Mouse (Mus musculus) heart, postnatal 0 days (tissue): ENCODE results near the gene A830005F24Rik. TPM values are rescaled to one million over a fixed set of nuclear protein-coding genes. Genes with fewer than 3 reads are reported as not detected.
A peak's percentile ranks its signal among the peaks of the same experiment; 100 is the strongest.

Source experiments
- ATAC-seq: fragments of 200-750 bp; cut with Nextera tagmentation; 2 replicates; pipeline ENCODE4 v1.8.0; 2017; ENCODE audit warnings: low read depth, moderate number of reproducible peaks, moderate library complexity; ENCODE audit not compliant: insufficient read depth
- DNase-seq: peaks from one replicate; pipeline ENCODE4 v3.0.0-alpha.2; 2016; ENCODE audit warnings: low spot score
- H3K27ac ChIP-seq: fragments of 300-500 bp; sonication (generic); 2 replicates; pipeline ENCODE4 v1.5.1; 2014; ENCODE audit warnings: low read depth, mild to moderate bottlenecking
- H3K27me3 ChIP-seq: fragments of 300-500 bp; sonication (generic); 2 replicates; pipeline ENCODE4 v1.6.1; 2014; ENCODE audit warnings: low read length, mixed read lengths; ENCODE audit not compliant: control insufficient read depth, insufficient read depth
- H3K36me3 ChIP-seq: fragments of 300-500 bp; sonication (generic); replicated peaks from 2 replicates; pipeline ENCODE4 v1.6.1; 2014; ENCODE audit warnings: low read length, mixed read lengths; ENCODE audit not compliant: control insufficient read depth, insufficient read depth
- H3K4me1 ChIP-seq: fragments of 300-500 bp; sonication (generic); 2 replicates; pipeline ENCODE4 v1.6.1; 2014; ENCODE audit warnings: antibody characterized with exemption; ENCODE audit not compliant: control insufficient read depth, insufficient read depth
- H3K4me2 ChIP-seq: fragments of 300-500 bp; sonication (generic); 2 replicates; pipeline ENCODE4 v1.6.1; 2014; ENCODE audit warnings: low read depth, mild to moderate bottlenecking, low read length, moderate library complexity
- H3K4me3 ChIP-seq: fragments of 300-500 bp; sonication (generic); 2 replicates; pipeline ENCODE4 v1.5.1; 2014; ENCODE audit warnings: low read depth, low read length
- H3K9ac ChIP-seq: fragments of 300-500 bp; sonication (generic); replicated peaks from 2 replicates; pipeline ENCODE4 v1.6.1; 2014; ENCODE audit warnings: low read depth, low read length, mixed read lengths
- H3K9me3 ChIP-seq: fragments of 300-500 bp; sonication (generic); replicated peaks from 2 replicates; pipeline ENCODE4 v1.6.1; 2016; ENCODE audit warnings: low read length; ENCODE audit not compliant: control insufficient read depth
- CTCF ChIP-seq: IDR thresholded peaks from 2 replicates; pipeline ENCODE4 v1.5.1; 2016; ENCODE audit warnings: antibody characterized with exemption, control low read depth, low read depth
- EP300 ChIP-seq: IDR thresholded peaks from 2 replicates; pipeline ENCODE4 v1.6.1; 2016; ENCODE audit warnings: antibody characterized with exemption, low read depth
- WGBS: fragments of 180-500 bp; shearing (Covaris S2); extraction: QIAGEN DNeasy Blood & Tissue Kit; methylation state at CpG from one replicate; pipeline ENCODE4 v1.1.7; 2014; 5-methylcytosine and 5-hydroxymethylcytosine counted together
- polyA plus RNA-seq: library from polyadenylated mRNA; unstranded; fragments of >200 nt; fragmentation: Nextera tagmentation; extraction: Ambion mirVana; gene quantifications from 2 replicates; pipeline ENCODE4 v1.2.1, GENCODE M21; 2015
- total RNA-seq: library from RNA; depleted of rRNA; stranded (reverse); fragments of >200 nt; gene quantifications from 2 replicates; pipeline ENCODE4 v1.2.3, GENCODE M21; 2014; ENCODE audit warnings: low replicate concordance

The A830005F24Rik gene
- total and polyA plus RNA-seq, 2 experiments from 2014 or later, result 0.20 TPM; not detected in 1

DNA sequence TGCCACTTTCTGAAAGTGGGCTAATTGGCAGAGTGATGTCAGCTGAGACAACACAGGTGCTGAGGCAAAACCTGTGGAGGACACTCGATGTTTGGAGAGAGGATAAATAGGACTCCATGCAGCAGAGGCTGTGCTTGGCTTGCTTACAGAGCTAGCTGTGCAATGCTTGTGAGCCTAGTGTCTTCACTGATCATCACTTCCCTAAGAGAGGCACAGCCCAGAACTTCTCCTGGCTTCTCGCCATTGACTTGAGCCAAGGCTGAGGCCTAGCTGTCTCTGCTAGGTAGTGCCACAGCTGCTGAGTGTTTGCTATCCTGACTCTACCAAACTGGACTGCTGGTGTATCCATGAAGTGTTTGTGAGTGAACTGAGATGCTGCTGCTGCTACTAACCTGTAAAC, 17.3 kb downstream of the A830005F24Rik start:
- Histone ChIP-seq H3K4me3 (no peak overlapping the region), H3K4me1 (no peaks in the 10 kb centered on the region), H3K9me3 (no peaks in the 10 kb centered on the region), H3K27me3 (no peaks in the 10 kb centered on the region), H3K9ac (no peak overlapping the region), H3K27ac (no peak overlapping the region), H3K4me2 (no peak overlapping the region), H3K36me3 (peaks cover 10% of the 10 kb centered on the region; the same call in 1 of the 2 replicates)
- DNase-seq (peak; percentile 5), ATAC-seq (no peak; the same call in 1 of the 2 replicates)
- TF ChIP-seq EP300, result no peak
- no peak for TF ChIP-seq CTCF
- 39% methylated on average over 2 of the region's 2 CpGs for WGBS

DNA sequence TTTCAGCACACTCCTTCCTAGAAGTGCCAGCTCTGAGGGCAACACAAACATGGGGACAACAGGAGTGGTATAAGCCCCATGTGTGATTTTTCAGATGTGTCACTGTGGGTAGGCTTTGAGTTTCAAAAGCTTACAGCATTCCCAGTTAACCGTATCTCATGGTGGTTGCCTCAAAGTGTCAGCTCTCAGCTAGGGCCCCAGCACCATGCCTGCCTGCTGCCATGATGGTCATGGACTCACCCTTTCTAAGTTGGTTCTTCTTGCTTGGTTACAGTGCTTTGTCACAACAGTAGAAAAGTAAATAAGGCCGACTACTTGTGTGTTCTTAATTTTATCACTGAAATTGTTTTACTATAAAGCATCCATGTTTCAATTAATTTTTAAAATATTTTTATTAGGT, 18.1 kb downstream of the A830005F24Rik start:
- WGBS, result 59% methylated on average over 2 of the region's 2 CpGs

DNA sequence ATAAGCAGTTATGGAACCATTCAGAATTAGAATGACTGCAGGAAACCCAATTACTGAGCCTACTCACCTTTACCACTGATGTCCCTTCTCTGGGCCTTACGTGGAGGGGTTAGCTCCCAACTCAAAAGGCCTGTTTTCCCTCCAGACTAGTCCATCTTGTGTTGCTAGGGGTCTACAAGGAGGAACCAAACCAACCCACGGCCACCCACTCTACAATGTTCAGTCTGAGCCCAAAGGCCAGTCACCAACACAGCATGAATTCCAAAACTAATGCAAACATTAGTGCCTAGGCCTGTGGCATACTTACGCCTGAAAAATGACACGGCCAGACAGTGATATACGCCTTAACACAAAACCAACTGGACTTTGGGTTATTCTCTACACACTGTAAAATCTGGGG, 20.1 kb downstream of the A830005F24Rik start:
- H3K4me3 ChIP-seq, result no peak overlapping the region
- ATAC-seq, result 0 out of 2 replicates have a peak, but pooled peaks have one; percentile 26
- WGBS, result 88% methylated on average over 5 of the region's 5 CpGs
- peaks cover 24% of the 10 kb centered on the region for H3K36me3 ChIP-seq
- no peaks in the 10 kb centered on the region for H3K9me3 ChIP-seq
- TF ChIP-seq CTCF (no peak), EP300 (no peak)
- peak; percentile 0 for DNase-seq
- H3K9ac ChIP-seq, result no peak overlapping the region
- no peaks in the 10 kb centered on the region for H3K4me1 ChIP-seq
- no peak overlapping the region for H3K4me2 ChIP-seq
- H3K27ac ChIP-seq, result no peak overlapping the region; the same call in 1 of the 2 replicates
- no peaks in the 10 kb centered on the region for H3K27me3 ChIP-seq

More for the DNA sequence above, 18.1 kb downstream of the A830005F24Rik start:
- Histone ChIP-seq H3K27me3 (no peaks in the 10 kb centered on the region), H3K4me1 (no peaks in the 10 kb centered on the region), H3K9ac (no peak overlapping the region), H3K9me3 (no peaks in the 10 kb centered on the region), H3K4me2 (no peak overlapping the region), H3K27ac (no peak overlapping the region), H3K36me3 (peaks cover 13% of the 10 kb centered on the region; the same call in 1 of the 2 replicates), H3K4me3 (no peak overlapping the region)
- ATAC-seq (no peak), DNase-seq (peak; percentile 3)
- TF ChIP-seq EP300, result no peak
- TF ChIP-seq CTCF, result no peak

DNA sequence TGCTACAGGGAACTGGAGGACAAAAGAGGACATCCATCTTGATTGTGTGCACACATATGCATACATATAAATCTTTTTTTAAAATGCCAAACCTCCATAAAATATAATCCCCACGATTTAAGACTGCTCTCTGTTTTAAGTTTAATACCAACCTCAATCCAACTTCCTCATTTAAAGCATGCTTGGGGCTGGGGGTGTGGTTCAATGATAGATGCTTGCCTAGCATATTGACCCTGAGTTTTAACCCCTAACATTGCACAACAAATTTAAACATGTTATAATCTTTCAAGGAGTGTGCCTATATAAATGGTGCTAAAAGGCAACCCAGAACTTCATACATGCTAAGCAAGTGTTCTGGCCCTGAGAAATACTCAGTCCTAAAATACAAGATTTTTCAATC, 27.1 kb downstream of the A830005F24Rik start:
- H3K27me3 ChIP-seq, result no peaks in the 10 kb centered on the region
- H3K4me3 ChIP-seq, result no peak overlapping the region
- no peak for ATAC-seq
- peaks cover 16% of the 10 kb centered on the region for H3K36me3 ChIP-seq
- H3K27ac ChIP-seq, result no peak overlapping the region
- no peak for DNase-seq
- no peak overlapping the region for H3K9ac ChIP-seq
- TF ChIP-seq EP300 (no peak), CTCF (no peak)
- peak overlapping the region; percentile 33 for H3K4me2 ChIP-seq
- peaks cover 50% of the 10 kb centered on the region for H3K4me1 ChIP-seq
- 37% methylated on average over 1 of the region's 1 CpGs for WGBS
- H3K9me3 ChIP-seq, result no peaks in the 10 kb centered on the region

DNA sequence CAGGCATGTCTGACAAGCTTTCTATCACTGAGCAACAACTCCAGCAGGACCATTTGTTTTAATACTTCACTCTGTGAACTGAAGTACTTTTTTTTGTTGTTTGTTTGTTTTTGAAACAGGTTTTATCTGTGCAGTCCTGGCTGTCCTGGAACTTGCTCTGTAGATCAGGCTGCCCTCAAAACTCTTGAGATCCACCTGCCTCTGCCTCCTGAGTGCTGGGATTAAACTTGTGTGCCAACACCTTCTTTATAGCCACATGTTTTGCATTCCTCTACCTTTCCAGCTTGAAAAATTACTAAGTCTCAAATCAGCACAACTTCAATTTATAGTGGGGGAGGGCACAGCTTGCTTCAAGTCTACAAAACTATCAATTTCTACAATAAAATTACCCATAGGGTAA, 31.0 kb downstream of the A830005F24Rik start:
- Histone ChIP-seq H3K36me3 (no peaks in the 10 kb centered on the region), H3K9me3 (no peaks in the 10 kb centered on the region), H3K4me1 (peaks cover 42% of the 10 kb centered on the region), H3K27me3 (no peaks in the 10 kb centered on the region), H3K9ac (no peak overlapping the region), H3K27ac (peak overlapping the region; percentile 27), H3K4me3 (peak overlapping the region; percentile 98), H3K4me2 (peak overlapping the region; percentile 63)
- ATAC-seq (no peak), DNase-seq (no peak)
- TF ChIP-seq CTCF (no peak), EP300 (no peak)

DNA sequence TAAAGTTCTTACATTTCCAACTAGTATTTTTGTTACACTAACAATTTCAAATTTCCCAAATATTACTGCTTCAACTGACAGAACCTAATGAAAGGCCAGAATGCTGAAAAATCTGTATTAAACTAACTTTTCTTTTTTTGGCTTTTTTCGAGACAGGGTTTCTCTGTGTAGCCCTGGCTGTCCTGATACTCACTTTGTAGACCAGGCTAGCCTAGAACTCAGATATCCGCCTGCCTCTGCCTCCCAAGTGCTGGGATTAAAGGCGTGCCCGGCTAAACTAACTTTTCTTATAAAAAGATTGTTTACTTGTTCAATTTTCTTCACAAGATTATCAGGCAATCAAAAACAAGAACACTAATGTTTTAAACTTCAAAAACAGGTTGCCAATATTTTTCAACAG, 31.5 kb downstream of the A830005F24Rik start:
- peak overlapping the region; percentile 63 for H3K4me2 ChIP-seq

More for the DNA sequence above, 31.5 kb downstream of the A830005F24Rik start:
- peaks cover 39% of the 10 kb centered on the region for H3K4me1 ChIP-seq
- peak overlapping the region; percentile 99 for H3K9ac ChIP-seq
- WGBS, result 19% methylated on average over 4 of the region's 4 CpGs
- no peaks in the 10 kb centered on the region for H3K36me3 ChIP-seq
- TF ChIP-seq EP300 (no peak), CTCF (no peak)
- peak overlapping the region; percentile 96 for H3K27ac ChIP-seq
- H3K27me3 ChIP-seq, result no peaks in the 10 kb centered on the region
- no peak for DNase-seq
- no peaks in the 10 kb centered on the region for H3K9me3 ChIP-seq
- ATAC-seq, result no peak
- H3K4me3 ChIP-seq, result peak overlapping the region; percentile 98
